Mouse (Mus musculus) inflammation-experienced regulatory T-cells, adult 6 months (primary cell): ENCODE data around the gene Cebpb. TPM values are rescaled to one million over a fixed set of nuclear protein-coding genes. Genes with fewer than 3 reads are reported as not detected.

Source experiments
- ATAC-seq: one replicate; pipeline ENCODE4 v1.8.0; 2017
- polyA plus RNA-seq, 3 experiments: library from polyadenylated mRNA; unstranded; fragments of 100-300 nt; shearing (Covaris generic); gene quantifications; one replicate each; pipeline ENCODE4 v1.2.1; 2017

Gene Cebpb
- polyA plus RNA-seq, 3 experiments from 2014 or later = 0.65 to 3.2 (median 2.1) TPM

- ATAC-seq = no peak
Measured at GRCm38 (mm10) chr2:167722538-167722937, 33.8 kb downstream of the Cebpb start.

GRCm38 (mm10) chr2:167723589-167724206 lies 35.0 kb downstream of the Cebpb start:
- ATAC-seq = peak; percentile 72

- no peak for ATAC-seq
Measured at GRCm38 (mm10) chr2:167725879-167726278, 37.2 kb downstream of the Cebpb start.

- ATAC-seq = no peak
Measured at GRCm38 (mm10) chr2:167727161-167727560, 38.4 kb downstream of the Cebpb start.

GRCm38 (mm10) chr2:167730036-167730435 lies 41.3 kb downstream of the Cebpb start:
- ATAC-seq = no peak

GRCm38 (mm10) chr2:167731149-167731548 lies 42.4 kb downstream of the Cebpb start:
- ATAC-seq = no peak

- no peak for ATAC-seq
Measured at GRCm38 (mm10) chr2:167734861-167735260, 46.1 kb downstream of the Cebpb start.

- no peak for ATAC-seq
Measured at GRCm38 (mm10) chr2:167739030-167739429, 50.3 kb downstream of the Cebpb start.

Other genes starting within 250 kb of the Cebpb start
- 100 to 1,000 TPM; 145 to 194 (median 193) TPM for gene Rnf114, start 196.3 kb upstream of the Cebpb start, polyA plus RNA-seq
- gene Spata2, start 196.0 kb upstream of the Cebpb start, polyA plus RNA-seq = 10 to 100 TPM in 2 of 3 experiments, 1 to 10 TPM in 1; 9.6 to 16.5 (median 12.2) TPM
- not detected for gene Snai1, start 150.7 kb upstream of the Cebpb start, polyA plus RNA-seq
- gene Ube2v1, start 56.8 kb upstream of the Cebpb start, polyA plus RNA-seq = 100 to 1,000 TPM; 370 to 426 (median 380) TPM
- not detected for gene Gm20431, start 27.4 kb upstream of the Cebpb start, polyA plus RNA-seq
- 10 to 100 TPM; 12.5 to 16.8 (median 12.8) TPM for gene Tmem189, start 907 bp downstream of the Cebpb start, polyA plus RNA-seq
- 100 to 1,000 TPM; 121 to 180 (median 127) TPM for gene Ptpn1, start 243.1 kb downstream of the Cebpb start, polyA plus RNA-seq